Mouse (Mus musculus) liver, adult (tissue): Measurements from ENCODE around the gene Furin.

Experiments
- GATA4 ChIP-seq: IDR thresholded peaks from 2 replicates; pipeline ENCODE4 v1.6.1; 2014; ENCODE audit warnings: mild to moderate bottlenecking, low read length; ENCODE audit not compliant: insufficient replicate concordance

Gene Furin

GRCm38 (mm10) chr7:80398654-80399444 is 6.4 kb downstream of the Furin start:
- no peak for TF ChIP-seq GATA4

GRCm38 (mm10) chr7:80397986-80398385 is 7.2 kb downstream of the Furin start:
- TF ChIP-seq GATA4 = no peak

GRCm38 (mm10) chr7:80394600-80394999 is 10.6 kb downstream of the Furin start:
- no peak for TF ChIP-seq GATA4

- TF ChIP-seq GATA4 = no peak
These were observed 13.1 kb downstream of the Furin start for GRCm38 (mm10) chr7:80392119-80392518.

- TF ChIP-seq GATA4 = no peak
These were observed 17.3 kb downstream of the Furin start, which contains the start of gene Fes for GRCm38 (mm10) chr7:80387633-80388543. Fes (minus strand) TSS chr7:80387946.

- no peak for TF ChIP-seq GATA4
These were observed 18.1 kb downstream of the Furin start for GRCm38 (mm10) chr7:80387033-80387632.

GRCm38 (mm10) chr7:80386235-80386930 is 18.9 kb downstream of the Furin start:
- TF ChIP-seq GATA4 = peak; percentile 35; the same call in 1 of the 2 replicates

GRCm38 (mm10) chr7:80382919-80383318 is 22.3 kb downstream of the Furin start:
- no peak for TF ChIP-seq GATA4

- no peak for TF ChIP-seq GATA4
These were observed 25.7 kb downstream of the Furin start for GRCm38 (mm10) chr7:80379531-80379930.

- no peak for TF ChIP-seq GATA4
These were observed 27.8 kb downstream of the Furin start for GRCm38 (mm10) chr7:80377471-80377870.

- TF ChIP-seq GATA4 = no peak
These were observed 29.0 kb downstream of the Furin start for GRCm38 (mm10) chr7:80376192-80376591.

- TF ChIP-seq GATA4 = no peak
These were observed 29.7 kb downstream of the Furin start for GRCm38 (mm10) chr7:80375376-80376039.

- no peak for TF ChIP-seq GATA4
These were observed 30.5 kb downstream of the Furin start for GRCm38 (mm10) chr7:80374733-80375132.

GRCm38 (mm10) chr7:80374280-80374679 is 31.0 kb downstream of the Furin start:
- TF ChIP-seq GATA4 = no peak

GRCm38 (mm10) chr7:80373850-80374249 is 31.4 kb downstream of the Furin start:
- no peak for TF ChIP-seq GATA4

GRCm38 (mm10) chr7:80373352-80373751 is 31.9 kb downstream of the Furin start:
- TF ChIP-seq GATA4 = no peak
